Mouse (Mus musculus) kidney, postnatal 14 days (tissue): ENCODE results near the gene Best1.

ENCODE experiments used
- DNase-seq: peaks from one replicate; pipeline ENCODE4 v3.0.0; 2022; ENCODE audit warnings: mixed read lengths

Gene Best1

GRCm38 (mm10) chr19:9957965-9958364 is 43.5 kb downstream of the Best1 start:
- DNase-seq = no peak

GRCm38 (mm10) chr19:9956624-9957388 is 44.6 kb downstream of the Best1 start:
- DNase-seq = no peak

DNA sequence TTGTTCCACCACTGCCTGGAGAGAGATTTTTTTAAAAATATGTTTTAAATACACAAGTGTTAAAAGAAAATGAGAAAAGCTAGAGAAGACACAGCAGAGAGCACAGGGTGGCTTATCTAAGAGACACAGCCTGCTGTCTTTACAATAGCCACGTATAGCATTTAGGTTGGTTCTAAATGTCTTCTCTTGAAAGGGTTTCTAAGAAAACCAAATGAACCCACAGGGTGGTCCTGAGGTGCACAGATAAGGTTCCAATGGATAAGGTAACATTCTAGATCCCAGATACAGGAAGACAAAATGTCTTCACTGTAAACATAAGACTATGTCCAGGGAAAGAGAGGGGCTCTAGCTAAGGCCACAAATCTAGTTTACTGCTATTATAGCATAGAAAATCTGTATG is 46.0 kb downstream of the Best1 start:
- DNase-seq = no peak

GRCm38 (mm10) chr19:9954811-9955202 is 46.6 kb downstream of the Best1 start:
- DNase-seq = peak; percentile 16

GRCm38 (mm10) chr19:9954055-9954810 is 47.2 kb downstream of the Best1 start:
- peak; percentile 87 for DNase-seq

- DNase-seq = no peak
Observed at GRCm38 (mm10) chr19:9952912-9953311, 48.5 kb downstream of the Best1 start.

GRCm38 (mm10) chr19:9952390-9952789 is 49.0 kb downstream of the Best1 start:
- no peak for DNase-seq

DNA sequence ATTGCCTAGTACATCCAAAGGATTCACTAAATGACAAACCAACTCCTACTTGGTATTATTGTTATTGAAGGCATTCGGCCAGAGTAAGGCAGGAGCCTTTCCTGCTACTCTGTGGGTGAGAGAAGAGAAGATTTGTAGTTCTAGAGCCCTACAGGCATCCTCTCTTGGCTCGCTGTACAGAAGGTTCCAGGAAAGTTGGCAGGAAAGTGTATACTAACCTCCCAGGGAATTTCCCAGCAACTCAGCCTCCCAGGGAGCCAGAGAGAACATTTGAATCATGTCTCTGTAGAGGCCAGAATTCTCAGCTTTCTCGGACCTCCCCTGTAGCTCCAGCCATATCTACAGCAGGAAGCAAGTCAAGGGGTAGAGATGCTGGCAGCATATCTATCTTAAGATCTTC is 54.4 kb downstream of the Best1 start:
- peak; percentile 38 for DNase-seq

- DNase-seq = no peak
Observed at GRCm38 (mm10) chr19:9945800-9946564, 55.5 kb downstream of the Best1 start.

GRCm38 (mm10) chr19:9942539-9943533 is 58.6 kb downstream of the Best1 start:
- DNase-seq = peak; percentile 38

DNA sequence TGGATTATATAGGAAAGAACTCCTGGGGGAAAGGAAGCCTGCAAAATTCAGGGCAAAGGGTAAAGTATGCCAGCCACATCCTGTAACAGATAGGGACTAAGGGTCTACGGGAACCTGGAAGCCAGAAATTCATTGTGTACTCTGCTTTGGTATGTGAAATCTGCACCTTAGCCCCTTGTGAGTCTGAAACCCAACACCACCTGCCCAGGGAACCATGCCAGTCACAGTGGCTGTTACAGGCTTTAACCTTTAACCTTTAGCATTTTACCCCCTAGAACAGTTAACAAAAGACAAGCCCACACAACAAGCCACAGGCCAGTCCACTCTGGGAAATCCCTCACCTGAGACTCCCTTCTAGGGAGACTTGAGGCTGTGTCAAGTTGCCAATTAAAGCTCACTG is 59.6 kb downstream of the Best1 start:
- peak; percentile 27 for DNase-seq

GRCm38 (mm10) chr19:9940903-9941302 is 60.5 kb downstream of the Best1 start:
- DNase-seq = no peak

GRCm38 (mm10) chr19:9939841-9940240 is 61.6 kb downstream of the Best1 start:
- DNase-seq = no peak

DNA sequence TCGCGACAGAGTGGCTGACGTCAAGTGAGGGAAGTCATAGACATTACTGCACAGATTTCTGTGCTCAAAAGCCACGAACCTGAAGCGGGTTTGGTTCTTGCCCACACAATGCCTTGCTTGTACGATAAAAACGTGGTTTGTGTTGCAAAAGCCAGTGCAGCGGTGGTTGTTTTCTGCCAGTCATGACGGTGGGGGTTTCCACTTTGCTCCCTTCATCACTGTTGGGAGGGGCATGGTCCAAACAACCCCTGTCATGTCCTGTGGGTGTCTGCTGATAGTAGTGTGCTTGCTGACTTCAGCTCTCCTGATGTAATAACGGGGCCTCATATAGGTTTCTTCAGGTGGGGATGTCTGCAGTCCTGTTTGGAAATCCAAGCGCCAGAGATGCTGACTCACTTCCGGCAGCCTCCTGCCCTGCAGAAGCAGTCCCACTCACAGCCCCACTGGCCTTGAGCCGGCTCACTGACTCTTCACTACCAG is 62.6 kb downstream of the Best1 start:
- DNase-seq = no peak

- no peak for DNase-seq
Observed at GRCm38 (mm10) chr19:9938156-9938823, 63.1 kb downstream of the Best1 start.

- DNase-seq = no peak
Observed at GRCm38 (mm10) chr19:9937428-9937827, 64.0 kb downstream of the Best1 start.

DNA sequence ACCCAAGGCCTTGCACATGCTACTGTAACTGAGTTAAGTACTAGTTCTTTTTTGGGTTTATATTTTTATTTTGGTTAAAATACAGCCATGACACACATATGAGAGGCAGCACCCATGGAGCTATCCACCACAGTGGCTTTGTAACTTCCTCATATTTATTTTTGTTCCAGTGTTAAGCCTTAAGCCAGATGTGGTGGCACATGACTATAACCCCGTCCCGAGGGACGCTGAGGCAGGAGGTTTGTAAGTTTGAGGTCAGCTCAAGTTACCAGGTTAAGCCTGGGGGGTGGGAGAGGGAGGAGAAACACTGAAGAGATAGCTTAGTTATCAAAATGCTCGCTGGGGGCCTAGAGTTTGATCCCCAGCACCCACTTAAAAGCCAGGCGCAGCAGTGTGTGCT is 64.9 kb downstream of the Best1 start:
- DNase-seq = no peak
